Mouse (Mus musculus) spleen, embryonic (tissue): ENCODE measurements around the gene Gm20918.
"Not testable (repeated sequence)": the region's sequence is repeated elsewhere in the genome, so short reads cannot be mapped to it uniquely, and the experiment has no call there.

Experiments
- CTCF ChIA-PET: fragments of 350-600 bp; sonication (Branson Sonifier 250); formaldehyde crosslinking; loops from one replicate; lab custom pipeline; 2022; lab: Charles Lee

The Gm20918 gene

DNA sequence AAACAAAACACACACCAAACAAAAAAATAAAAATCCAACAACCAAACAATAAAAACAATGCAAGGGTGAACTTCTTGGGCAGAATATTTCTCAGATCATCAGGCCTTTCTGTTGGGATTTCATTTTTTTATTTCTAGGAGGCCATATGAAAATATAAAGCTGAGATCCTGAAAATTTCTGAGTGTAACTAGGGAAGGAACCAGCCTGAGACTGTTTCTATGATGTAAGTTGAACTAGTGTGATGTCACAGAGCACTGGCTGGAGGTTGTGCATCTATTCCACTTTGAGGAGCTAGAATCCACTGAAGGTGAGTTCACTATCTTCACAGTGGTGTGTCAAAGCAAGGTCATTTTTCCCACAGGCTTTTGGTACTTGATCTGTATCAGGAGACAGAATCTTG is at the start of gene Gm20918:
Gene Gm20918, plus strand, starts transcription at position 301 of the 400 bp plus-strand sequence.
- CTCF ChIA-PET, result not testable (repeated sequence)
